Mouse (Mus musculus): ENCODE measurements around the gene Mbd4. TPM values are rescaled to one million over a fixed set of nuclear protein-coding genes. Genes with fewer than 3 reads are reported as not detected.

Gene Mbd4
- total and polyA plus RNA-seq, 3 experiments: 6.4 to 10.1 TPM; not detected in 1

DNA sequence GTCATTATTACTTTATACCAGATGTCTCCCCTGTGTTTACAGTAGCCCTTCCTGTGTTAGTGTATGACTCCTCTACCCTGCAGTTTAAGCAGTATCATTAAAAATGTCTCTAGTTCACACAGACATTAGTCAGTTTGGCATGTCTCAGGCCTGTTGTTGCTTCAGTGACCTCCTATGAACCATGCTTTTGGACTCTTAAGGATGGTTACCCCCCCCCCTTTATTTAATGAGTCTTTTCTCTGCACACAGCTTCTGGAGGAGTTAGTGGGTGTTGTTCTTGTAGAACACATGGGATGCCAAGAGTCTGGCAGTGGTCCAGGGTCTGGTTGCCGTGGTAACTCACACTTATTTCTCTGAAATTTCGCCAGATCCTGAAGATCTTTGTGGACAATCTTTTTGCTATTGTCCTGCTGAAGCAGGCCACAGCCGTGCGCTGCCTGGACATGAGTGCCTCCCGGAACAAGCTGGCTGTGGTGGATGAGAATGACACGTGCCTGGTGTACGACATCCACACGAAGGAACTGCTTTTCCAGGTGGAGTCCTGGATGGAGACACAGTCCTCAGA is 38.4 kb upstream of the Mbd4 start:
- no peak for DNase-seq (ENCODE audit: low read depth, low spot score)
- peaks cover 0 to 5% of the 10 kb centered on the region in 2 experiments; a peak in 2 of 4 replicates for H3K36me3 ChIP-seq (ENCODE audit: control insufficient read depth in 1 of 2, insufficient read depth in 2 of 2, low read length in 2 of 2)
- peaks cover 0 to 6% of the 10 kb centered on the region in 2 experiments; a peak in 2 of 4 replicates for H3K4me1 ChIP-seq (ENCODE audit: control insufficient read depth in 1 of 2, insufficient read depth in 2 of 2, low read length in 2 of 2)
- H3K27me3 ChIP-seq (ENCODE audit: control insufficient read depth in 1 of 2, insufficient read depth in 2 of 2, low read length in 2 of 2): no peaks in the 10 kb centered on the region
- no peak overlapping the region for H3K9ac ChIP-seq (ENCODE audit: control insufficient read depth, low read depth, low read length, poor library complexity, severe bottlenecking)
- no peaks in the 10 kb centered on the region for H3K9me3 ChIP-seq (replicated peaks; ENCODE audit: insufficient read depth, low read length)
- H3K27ac ChIP-seq (ENCODE audit: control insufficient read depth, low read depth, low read length): no peak overlapping the region
- TF ChIP-seq JUND (IDR thresholded peaks at IDR 0.05; ENCODE audit: low read depth, low read length) (no peak), MEF2A (IDR thresholded peaks at IDR 0.05; ENCODE audit: extremely low read depth, insufficient replicate concordance, low read depth, low read length, poor library complexity, severe bottlenecking) (no peak), POLR2AphosphoS2 (IDR thresholded peaks at IDR 0.05; ENCODE audit: low read length) (no peak), CHD2 (IDR thresholded peaks at IDR 0.05; ENCODE audit: low read length) (no peak), SMC3 (IDR thresholded peaks at IDR 0.05; ENCODE audit: low read depth, low read length) (no peak), POLR2A (IDR thresholded peaks at IDR 0.05; ENCODE audit: control insufficient read depth in 1 of 2, insufficient read depth in 1 of 2, low read depth in 1 of 2, low read length in 2 of 2, poor library complexity in 1 of 2) (no peak)
- H3K79me2 ChIP-seq (ENCODE audit: control insufficient read depth, insufficient read depth, low read length, poor library complexity): no peaks in the 10 kb centered on the region
- no peak overlapping the region for H3K4me3 ChIP-seq (ENCODE audit: control insufficient read depth in 1 of 2, insufficient read depth in 1 of 2, low read depth in 2 of 2, low read length in 2 of 2)

DNA sequence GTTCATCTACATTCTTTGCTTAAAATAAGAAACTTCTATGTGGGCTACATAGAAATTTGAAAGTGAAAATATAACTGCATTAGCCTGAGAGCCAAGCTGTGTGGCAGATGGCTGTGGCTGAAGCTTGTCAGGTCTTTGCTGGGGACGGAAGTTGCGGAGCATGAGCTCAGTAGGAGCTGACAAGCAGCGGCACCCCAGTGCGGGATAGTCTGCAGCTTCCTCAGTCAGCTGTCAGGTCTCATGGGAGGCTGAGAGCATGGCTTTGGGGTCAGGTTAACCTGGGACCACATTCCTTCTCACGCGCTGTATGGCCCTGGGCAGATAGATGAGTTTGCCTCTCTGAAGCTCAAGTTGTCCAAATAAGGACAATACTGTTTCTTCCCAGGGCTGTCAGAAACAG is 37.9 kb upstream of the Mbd4 start:
- Histone ChIP-seq H3K9me3 (replicated peaks; ENCODE audit: insufficient read depth, low read length) (no peaks in the 10 kb centered on the region), H3K27me3 (ENCODE audit: control insufficient read depth in 1 of 2, insufficient read depth in 2 of 2, low read length in 2 of 2) (no peaks in the 10 kb centered on the region), H3K4me1 (ENCODE audit: control insufficient read depth in 1 of 2, insufficient read depth in 2 of 2, low read length in 2 of 2) (peaks cover 0 to 9% of the 10 kb centered on the region in 2 experiments; a peak in 2 of 4 replicates), H3K9ac (ENCODE audit: control insufficient read depth, low read depth, low read length, poor library complexity, severe bottlenecking) (no peak overlapping the region), H3K27ac (ENCODE audit: control insufficient read depth, low read depth, low read length) (no peak overlapping the region), H3K4me3 (ENCODE audit: control insufficient read depth in 1 of 2, insufficient read depth in 1 of 2, low read depth in 2 of 2, low read length in 2 of 2) (no peak overlapping the region), H3K36me3 (ENCODE audit: control insufficient read depth in 1 of 2, insufficient read depth in 2 of 2, low read length in 2 of 2) (peaks cover 0 to 10% of the 10 kb centered on the region in 2 experiments; a peak in 2 of 4 replicates), H3K79me2 (ENCODE audit: control insufficient read depth, insufficient read depth, low read length, poor library complexity) (no peaks in the 10 kb centered on the region)
- no peak for DNase-seq (ENCODE audit: low read depth, low spot score)
- no peak for TF ChIP-seq CHD2 (IDR thresholded peaks at IDR 0.05; ENCODE audit: low read length)
- TF ChIP-seq NELFE (IDR thresholded peaks at IDR 0.05; ENCODE audit: low read depth, low read length): no peak
- TF ChIP-seq ZNF384 (IDR thresholded peaks at IDR 0.05; ENCODE audit: low read depth, low read length): no peak
- no peak for TF ChIP-seq MXI1 (IDR thresholded peaks at IDR 0.05; ENCODE audit: low read depth, low read length)

DNA sequence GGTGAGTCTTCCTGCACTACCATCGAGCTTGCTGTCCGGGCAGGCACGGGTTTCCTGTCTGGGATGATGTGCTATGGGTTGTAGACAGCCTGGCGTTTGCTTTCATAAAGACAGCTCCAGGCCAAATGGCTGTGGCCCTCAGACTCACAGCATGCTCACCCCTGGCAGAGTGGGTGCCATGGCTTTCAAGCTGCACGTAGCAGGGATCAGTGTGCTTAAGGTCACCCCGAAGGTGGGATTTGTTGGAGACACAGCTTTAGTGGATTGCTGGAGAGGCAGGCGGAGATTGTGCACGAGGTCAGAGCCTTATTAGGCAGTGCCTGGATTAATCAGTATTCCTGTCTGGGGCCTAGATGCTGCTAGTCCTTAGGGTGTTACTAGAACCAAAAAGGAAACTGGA is 37.4 kb upstream of the Mbd4 start:
- no peak for TF ChIP-seq NELFE (IDR thresholded peaks at IDR 0.05; ENCODE audit: low read depth, low read length)
- no peak for TF ChIP-seq SIN3A (IDR thresholded peaks at IDR 0.05; ENCODE audit: low read length)
- TF ChIP-seq MYB (IDR thresholded peaks at IDR 0.05; ENCODE audit: low read depth, low read length): no peak
- no peak for TF ChIP-seq MAZ (IDR thresholded peaks at IDR 0.05; ENCODE audit: low read depth, low read length)
- TF ChIP-seq RCOR1 (IDR thresholded peaks at IDR 0.05; ENCODE audit: low read depth, low read length): no peak
- no peak for TF ChIP-seq E2F4 (IDR thresholded peaks at IDR 0.05; ENCODE audit: borderline replicate concordance, low read depth, low read length)
- TF ChIP-seq RAD21 (IDR thresholded peaks at IDR 0.05; ENCODE audit: low read depth, low read length): no peak
- TF ChIP-seq ELF1 (IDR thresholded peaks at IDR 0.05; ENCODE audit: low read depth, low read length): no peak
- no peak for TF ChIP-seq ZC3H11A (IDR thresholded peaks at IDR 0.05; ENCODE audit: low read depth, low read length)
- DNase-seq (ENCODE audit: low read depth, low spot score): no peak
- peaks cover 0 to 11% of the 10 kb centered on the region in 2 experiments; a peak in 2 of 4 replicates for H3K36me3 ChIP-seq (ENCODE audit: control insufficient read depth in 1 of 2, insufficient read depth in 2 of 2, low read length in 2 of 2)
- H3K4me1 ChIP-seq (ENCODE audit: control insufficient read depth in 1 of 2, insufficient read depth in 2 of 2, low read length in 2 of 2): peaks cover 0 to 9% of the 10 kb centered on the region in 2 experiments; a peak in 2 of 4 replicates
- H3K27me3 ChIP-seq (ENCODE audit: control insufficient read depth in 1 of 2, insufficient read depth in 2 of 2, low read length in 2 of 2): no peaks in the 10 kb centered on the region
- no peak overlapping the region for H3K27ac ChIP-seq (ENCODE audit: control insufficient read depth, low read depth, low read length)
- H3K4me3 ChIP-seq (ENCODE audit: control insufficient read depth in 1 of 2, insufficient read depth in 1 of 2, low read depth in 2 of 2, low read length in 2 of 2): no peak overlapping the region
- H3K9ac ChIP-seq (ENCODE audit: control insufficient read depth, low read depth, low read length, poor library complexity, severe bottlenecking): no peak overlapping the region
- H3K79me2 ChIP-seq (ENCODE audit: control insufficient read depth, insufficient read depth, low read length, poor library complexity): no peaks in the 10 kb centered on the region
- no peaks in the 10 kb centered on the region for H3K9me3 ChIP-seq (replicated peaks; ENCODE audit: insufficient read depth, low read length)
